Mouse (Mus musculus) brain, embryonic 14.5 days (tissue): ENCODE data around the gene Gpc1.

ENCODE experiments used
- CTCF ChIP-seq: fragments of 200-500 bp; IDR thresholded peaks from 2 replicates; pipeline ENCODE4 v1.5.1; 2012; ENCODE audit warnings: inconsistent platforms, mild to moderate bottlenecking, moderate library complexity, borderline replicate concordance; ENCODE audit not compliant: insufficient read depth, insufficient read length; ENCODE audit errors: extremely low read depth
- POLR2A ChIP-seq: fragments of 200-500 bp; IDR thresholded peaks from 2 replicates; pipeline ENCODE4 v1.6.1; 2012; ENCODE audit warnings: mild to moderate bottlenecking, inconsistent platforms, borderline replicate concordance; ENCODE audit not compliant: poor library complexity, insufficient read depth, insufficient read length, severe bottlenecking; ENCODE audit errors: extremely low read depth

- TF ChIP-seq POLR2A: no peak
- no peak for TF ChIP-seq CTCF
Observed at GRCm38 (mm10) chr1:92839211-92839610, 7.8 kb downstream of the Gpc1 start.
